Mouse (Mus musculus) testis, adult 2 months (tissue): Measurements from ENCODE around the gene Map4k4. TPM values are rescaled to one million over a fixed set of nuclear protein-coding genes. Genes with fewer than 3 reads are reported as not detected.

ENCODE experiments used
- H3K27ac ChIP-seq: fragments of 200-500 bp; 2 replicates; pipeline ENCODE4 v1.5.1; 2012; ENCODE audit warnings: low read depth, low read length; ENCODE audit not compliant: control insufficient read depth, insufficient read depth
- H3K27me3 ChIP-seq: fragments of 200-500 bp; 2 replicates; pipeline ENCODE4 v1.6.1; 2012; ENCODE audit warnings: mild to moderate bottlenecking, low read length, moderate library complexity; ENCODE audit not compliant: control insufficient read depth, insufficient read depth
- H3K36me3 ChIP-seq: fragments of 200-500 bp; 2 replicates; pipeline ENCODE4 v1.6.1; 2012; ENCODE audit warnings: mild to moderate bottlenecking, low read length; ENCODE audit not compliant: control insufficient read depth, insufficient read depth
- H3K4me1 ChIP-seq: fragments of 200-500 bp; 2 replicates; pipeline ENCODE4 v1.6.1; 2012; ENCODE audit warnings: low read length; ENCODE audit not compliant: control insufficient read depth, insufficient read depth
- H3K4me3 ChIP-seq: fragments of 200-500 bp; 2 replicates; pipeline ENCODE4 v1.5.1; 2012; ENCODE audit warnings: low read depth, mild to moderate bottlenecking, low read length, moderate library complexity, mixed read lengths; ENCODE audit not compliant: control insufficient read depth
- CTCF ChIP-seq: fragments of 200-500 bp; IDR thresholded peaks from 2 replicates; pipeline ENCODE4 v1.5.1; 2012; ENCODE audit warnings: low read depth, mild to moderate bottlenecking, inconsistent platforms, low read length, moderate library complexity; ENCODE audit not compliant: control insufficient read depth, insufficient read depth, insufficient replicate concordance
- POLR2A ChIP-seq: fragments of 200-500 bp; IDR thresholded peaks from 2 replicates; pipeline ENCODE4 v1.6.1; 2012; ENCODE audit warnings: low read depth, mild to moderate bottlenecking, inconsistent platforms, low read length, moderate library complexity; ENCODE audit not compliant: control insufficient read depth
- polyA plus RNA-seq: library from polyadenylated mRNA; depleted of rRNA; stranded (reverse); fragments of >200 nt; gene quantifications from 2 replicates; pipeline ENCODE4 v1.2.3, GENCODE M21; 2012

The Map4k4 gene
- polyA plus RNA-seq, 1 experiment, result 25.6 TPM

- Histone ChIP-seq H3K27ac (no peak overlapping the region), H3K27me3 (no peaks in the 10 kb centered on the region), H3K4me1 (no peaks in the 10 kb centered on the region), H3K4me3 (no peak overlapping the region), H3K36me3 (no peaks in the 10 kb centered on the region)
- TF ChIP-seq POLR2A (no peak), CTCF (no peak)
These were observed 112.0 kb downstream of the Map4k4 start for GRCm38 (mm10) chr1:40012696-40013095.

- H3K36me3 ChIP-seq, result no peaks in the 10 kb centered on the region
- TF ChIP-seq CTCF (no peak), POLR2A (no peak)
These were observed 114.5 kb downstream of the Map4k4 start for GRCm38 (mm10) chr1:40015066-40015678.

DNA sequence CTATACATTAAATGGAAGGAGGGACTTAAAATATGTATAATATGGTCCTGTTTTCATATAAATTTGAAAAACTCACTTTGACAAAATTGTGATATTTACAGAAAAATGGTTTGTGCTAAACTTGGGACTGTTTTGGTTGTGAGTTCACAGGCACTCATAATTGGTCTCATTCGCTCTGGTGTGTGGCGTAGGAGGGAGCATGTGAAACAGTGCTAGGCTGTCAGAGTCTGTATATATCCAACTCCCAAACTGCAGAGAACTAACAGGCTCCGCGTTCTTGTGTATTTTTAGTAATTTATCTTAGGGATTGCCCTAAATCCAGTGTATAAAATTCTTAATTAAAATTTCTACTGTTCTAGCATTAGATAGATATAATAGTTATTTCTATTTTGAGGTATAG lies 120.9 kb downstream of the Map4k4 start:
- no peaks in the 10 kb centered on the region for H3K4me1 ChIP-seq
- TF ChIP-seq CTCF (no peak), POLR2A (no peak)
- no peak overlapping the region for H3K4me3 ChIP-seq
- H3K36me3 ChIP-seq, result no peaks in the 10 kb centered on the region
- H3K27ac ChIP-seq, result no peak overlapping the region
- no peaks in the 10 kb centered on the region for H3K27me3 ChIP-seq

More at GRCm38 (mm10) chr1:40015066-40015678, 114.5 kb downstream of the Map4k4 start:
- Histone ChIP-seq H3K4me3 (no peak overlapping the region), H3K4me1 (no peaks in the 10 kb centered on the region), H3K27ac (no peak overlapping the region), H3K27me3 (no peaks in the 10 kb centered on the region)

DNA sequence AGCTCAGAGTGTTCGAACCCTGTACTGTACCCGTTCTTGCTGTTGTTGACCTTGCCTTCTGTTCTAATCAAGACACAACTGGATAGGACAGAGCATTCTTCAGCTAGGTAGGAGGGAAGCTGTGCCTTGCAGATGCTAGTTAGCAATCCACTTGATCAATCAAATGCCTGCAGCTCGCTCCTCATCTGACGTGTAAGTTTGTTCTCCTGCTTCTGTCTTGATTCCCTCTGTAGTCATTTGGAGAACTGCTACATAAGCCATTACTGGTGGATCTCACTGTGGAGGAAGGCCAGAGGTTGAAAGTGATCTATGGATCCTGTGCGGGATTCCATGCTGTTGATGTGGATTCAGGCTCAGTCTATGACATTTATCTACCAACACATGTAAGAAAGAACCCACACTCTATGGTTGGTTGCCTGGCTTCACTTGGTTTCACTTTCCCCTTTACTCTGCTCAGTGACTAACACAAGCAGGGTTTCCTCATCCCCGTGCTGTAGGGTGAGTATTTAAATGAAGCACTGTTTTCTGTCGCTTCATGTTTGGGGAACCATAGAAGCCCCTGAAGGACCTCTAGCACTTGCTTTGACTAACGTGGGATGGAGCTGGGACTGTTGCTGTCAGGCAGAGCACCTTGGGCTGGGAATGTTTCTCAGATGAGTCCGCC lies 121.9 kb downstream of the Map4k4 start:
- TF ChIP-seq CTCF (no peak), POLR2A (no peak)
- H3K4me1 ChIP-seq, result no peaks in the 10 kb centered on the region
- no peak overlapping the region for H3K4me3 ChIP-seq
- H3K27me3 ChIP-seq, result no peaks in the 10 kb centered on the region
- no peaks in the 10 kb centered on the region for H3K36me3 ChIP-seq
- no peak overlapping the region for H3K27ac ChIP-seq

GRCm38 (mm10) chr1:40023206-40023605 lies 122.5 kb downstream of the Map4k4 start:
- no peak overlapping the region for H3K4me3 ChIP-seq
- no peaks in the 10 kb centered on the region for H3K4me1 ChIP-seq
- H3K27me3 ChIP-seq, result no peaks in the 10 kb centered on the region
- no peak for TF ChIP-seq POLR2A
- TF ChIP-seq CTCF, result no peak
- no peak overlapping the region for H3K27ac ChIP-seq
- no peaks in the 10 kb centered on the region for H3K36me3 ChIP-seq

GRCm38 (mm10) chr1:40023748-40024147 lies 123.0 kb downstream of the Map4k4 start:
- Histone ChIP-seq H3K27me3 (no peaks in the 10 kb centered on the region), H3K27ac (no peak overlapping the region), H3K36me3 (no peaks in the 10 kb centered on the region), H3K4me3 (no peak overlapping the region), H3K4me1 (no peaks in the 10 kb centered on the region)
- TF ChIP-seq CTCF (no peak), POLR2A (no peak)

- Histone ChIP-seq H3K27ac (no peak overlapping the region), H3K4me1 (no peaks in the 10 kb centered on the region), H3K27me3 (no peaks in the 10 kb centered on the region), H3K36me3 (no peaks in the 10 kb centered on the region), H3K4me3 (no peak overlapping the region)
- TF ChIP-seq POLR2A (no peak), CTCF (no peak)
These were observed 124.0 kb downstream of the Map4k4 start for GRCm38 (mm10) chr1:40024554-40025320.
